Mouse (Mus musculus): ENCODE measurements at regions not wholly inside any gene's neighbourhood (a gene's known extent, or its start where the extent isn't known, plus 50 kb on each side); places are given as distances from the start of the nearest gene placed in this dataset.

DNA sequence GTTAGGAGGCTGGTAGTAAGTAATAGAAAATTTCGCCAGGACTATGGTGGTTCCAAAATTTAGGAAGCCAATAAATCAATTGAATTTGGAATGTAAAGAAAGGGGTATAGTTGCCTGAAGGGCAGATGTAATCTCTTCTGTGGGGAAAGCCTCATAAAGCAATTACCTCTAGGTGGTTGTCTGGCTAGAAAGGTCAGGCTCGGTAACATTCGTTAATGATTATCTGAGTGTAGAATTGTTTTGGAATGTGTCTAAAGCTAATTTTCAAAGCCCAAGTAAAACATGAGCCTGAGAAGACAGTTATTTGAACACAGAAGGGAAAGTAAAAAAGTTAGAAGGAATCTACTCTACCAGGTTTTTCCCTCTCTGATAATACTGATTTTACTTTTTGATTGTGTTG lies 121.4 kb upstream of the Kitl start:
- TF ChIP-seq POLR2A (IDR thresholded peaks at IDR 0.05; ENCODE audit: borderline replicate concordance, extremely low read depth, insufficient read depth, insufficient read length, poor library complexity, severe bottlenecking) (no peak), CTCF (IDR thresholded peaks at IDR 0.05; ENCODE audit: borderline replicate concordance, extremely low read depth, insufficient read depth, insufficient read length) (no peak)
